Mouse (Mus musculus): Measurements from ENCODE around the gene Fbxo41. TPM values are rescaled to one million over a fixed set of nuclear protein-coding genes. Genes with fewer than 3 reads are reported as not detected.

Fbxo41 gene
- polyA plus RNA-seq, 1 experiment from 2014 or later: 11.5 TPM

- Histone ChIP-seq H3K9ac (no peak overlapping the region), H3K4me2 (no peak overlapping the region), H3K27ac (no peak overlapping the region), H3K27me3 (replicated peaks) (no peaks in the 10 kb centered on the region), H3K36me3 (replicated peaks) (peaks cover 18% of the 10 kb centered on the region; the same call in 1 of the 2 replicates), H3K9me3 (no peaks in the 10 kb centered on the region), H3K4me3 (no peak overlapping the region), H3K4me1 (peaks cover 14% of the 10 kb centered on the region)
- 78% methylated on average over 5 of the region's 6 CpGs for whole genome bisulfite sequencing
- ATAC-seq (replicated peaks): no peak
Measured at GRCm38 (mm10) chr6:85436631-85437030, 66.2 kb downstream of the Fbxo41 start.

GRCm38 (mm10) chr6:85436204-85436603 is 66.6 kb downstream of the Fbxo41 start:
- H3K9ac ChIP-seq: no peak overlapping the region
- no peak overlapping the region for H3K4me3 ChIP-seq
- no peak for ATAC-seq (replicated peaks)
- no peaks in the 10 kb centered on the region for H3K27me3 ChIP-seq (replicated peaks)
- H3K4me2 ChIP-seq: no peak overlapping the region
- peaks cover 17% of the 10 kb centered on the region; the same call in 1 of the 2 replicates for H3K36me3 ChIP-seq (replicated peaks)
- 93% methylated on average over 1 of the region's 1 CpGs for WGBS
- no peaks in the 10 kb centered on the region for H3K9me3 ChIP-seq
- peaks cover 14% of the 10 kb centered on the region for H3K4me1 ChIP-seq
- H3K27ac ChIP-seq: no peak overlapping the region

GRCm38 (mm10) chr6:85433865-85434264 is 68.9 kb downstream of the Fbxo41 start:
- Histone ChIP-seq H3K27ac (no peak overlapping the region), H3K4me3 (no peak overlapping the region), H3K4me1 (peaks cover 14% of the 10 kb centered on the region), H3K4me2 (no peak overlapping the region), H3K9ac (no peak overlapping the region), H3K36me3 (replicated peaks) (peaks cover 9% of the 10 kb centered on the region; the same call in 1 of the 2 replicates), H3K9me3 (no peaks in the 10 kb centered on the region), H3K27me3 (replicated peaks) (no peaks in the 10 kb centered on the region)
- ATAC-seq (replicated peaks): no peak
- 89% methylated on average over 5 of the region's 5 CpGs for WGBS

- Histone ChIP-seq H3K4me1 (peaks cover 14% of the 10 kb centered on the region), H3K36me3 (replicated peaks) (no peaks in the 10 kb centered on the region), H3K27me3 (replicated peaks) (no peaks in the 10 kb centered on the region), H3K9me3 (no peaks in the 10 kb centered on the region), H3K9ac (peak within 1 kb of the TSS; percentile 75), H3K27ac (no peak within 1 kb of the TSS), H3K4me2 (peak within 1 kb of the TSS; percentile 93), H3K4me3 (peak within 1 kb of the TSS; percentile 96)
- under 1% methylated on average over 39 of the region's 39 CpGs for WGBS
- ATAC-seq (replicated peaks): peak; percentile 85
Measured at GRCm38 (mm10) chr6:85431842-85432431, 70.9 kb downstream of the Fbxo41 start, which contains the start of gene Smyd5. Gene Smyd5, plus strand, starts transcription at chr6:85431989.

GRCm38 (mm10) chr6:85431274-85431841 is 71.4 kb downstream of the Fbxo41 start:
- H3K27ac ChIP-seq: no peak overlapping the region
- H3K4me3 ChIP-seq: peak overlapping the region; percentile 96
- peak overlapping the region; percentile 93 for H3K4me2 ChIP-seq
- H3K9ac ChIP-seq: peak overlapping the region; percentile 75
- 47% methylated on average over 8 of the region's 8 CpGs for WGBS
- H3K36me3 ChIP-seq (replicated peaks): no peaks in the 10 kb centered on the region
- peaks cover 14% of the 10 kb centered on the region for H3K4me1 ChIP-seq
- ATAC-seq (replicated peaks): peak; percentile 82
- H3K27me3 ChIP-seq (replicated peaks): no peaks in the 10 kb centered on the region
- H3K9me3 ChIP-seq: no peaks in the 10 kb centered on the region

- WGBS: 17% methylated on average over 28 of the region's 28 CpGs
- H3K9ac ChIP-seq: no peak within 1 kb of the TSS
- H3K4me2 ChIP-seq: no peak within 1 kb of the TSS
- H3K9me3 ChIP-seq: no peaks in the 10 kb centered on the region
- no peaks in the 10 kb centered on the region for H3K4me1 ChIP-seq
- no peak for ATAC-seq (replicated peaks)
- no peak within 1 kb of the TSS for H3K4me3 ChIP-seq
- H3K27me3 ChIP-seq (replicated peaks): 0 out of 2 replicates have a peak, but pooled peaks cover 5% of the 10 kb centered on the region
- no peaks in the 10 kb centered on the region for H3K36me3 ChIP-seq (replicated peaks)
- no peak within 1 kb of the TSS for H3K27ac ChIP-seq
Measured at GRCm38 (mm10) chr6:85423836-85424379, 78.9 kb downstream of the Fbxo41 start, which contains the start of gene Noto. Gene Noto, plus strand, starts transcription at chr6:85423886.

Other genes starting within 250 kb of the Fbxo41 start
- 26.0 and 29.5 TPM in 2 replicates for gene Sfxn5, start 169.6 kb downstream of the Fbxo41 start, polyA plus RNA-seq (2015; fragmentation: Nextera tagmentation; extraction: Ambion mirVana)
- gene Rab11fip5, start 128.4 kb downstream of the Fbxo41 start, polyA plus RNA-seq (2015; fragmentation: Nextera tagmentation; extraction: Ambion mirVana): 22.1 and 23.4 TPM in 2 replicates
- not detected in 2 replicates for gene Noto, start 79.1 kb downstream of the Fbxo41 start, polyA plus RNA-seq (2015; fragmentation: Nextera tagmentation; extraction: Ambion mirVana)
- 67.6 and 73.2 TPM in 2 replicates for gene Smyd5, start 71.0 kb downstream of the Fbxo41 start, polyA plus RNA-seq (2015; fragmentation: Nextera tagmentation; extraction: Ambion mirVana)
- gene Cct7, start 51.5 kb downstream of the Fbxo41 start, polyA plus RNA-seq (2015; fragmentation: Nextera tagmentation; extraction: Ambion mirVana): 586 and 601 TPM in 2 replicates
- 18.5 and 22.6 TPM in 2 replicates for gene Pradc1, start 51.0 kb downstream of the Fbxo41 start, polyA plus RNA-seq (2015; fragmentation: Nextera tagmentation; extraction: Ambion mirVana)
- gene Egr4, start 10.6 kb upstream of the Fbxo41 start, polyA plus RNA-seq (2015; fragmentation: Nextera tagmentation; extraction: Ambion mirVana): not detected in 2 replicates
- gene Alms1, start 84.5 kb upstream of the Fbxo41 start, polyA plus RNA-seq (2015; fragmentation: Nextera tagmentation; extraction: Ambion mirVana): 5.2 and 5.9 TPM in 2 replicates
- gene Nat8f7, start 210.2 kb upstream of the Fbxo41 start, polyA plus RNA-seq (2015; fragmentation: Nextera tagmentation; extraction: Ambion mirVana): not detected in 2 replicates

Measured in midbrain, embryonic 15.5 days (tissue).